Mouse (Mus musculus) testis, adult 2 months (tissue): ENCODE data around the gene Sgms2.
A peak's percentile ranks its signal among the peaks of the same experiment; 100 is the strongest.

Source experiments
- CTCF ChIP-seq: fragments of 200-500 bp; IDR thresholded peaks from 2 replicates; pipeline ENCODE4 v1.5.1; 2012; ENCODE audit warnings: low read depth, mild to moderate bottlenecking, inconsistent platforms, low read length, moderate library complexity; ENCODE audit not compliant: control insufficient read depth, insufficient read depth, insufficient replicate concordance
- POLR2A ChIP-seq: fragments of 200-500 bp; IDR thresholded peaks from 2 replicates; pipeline ENCODE4 v1.6.1; 2012; ENCODE audit warnings: low read depth, mild to moderate bottlenecking, inconsistent platforms, low read length, moderate library complexity; ENCODE audit not compliant: control insufficient read depth

DNA sequence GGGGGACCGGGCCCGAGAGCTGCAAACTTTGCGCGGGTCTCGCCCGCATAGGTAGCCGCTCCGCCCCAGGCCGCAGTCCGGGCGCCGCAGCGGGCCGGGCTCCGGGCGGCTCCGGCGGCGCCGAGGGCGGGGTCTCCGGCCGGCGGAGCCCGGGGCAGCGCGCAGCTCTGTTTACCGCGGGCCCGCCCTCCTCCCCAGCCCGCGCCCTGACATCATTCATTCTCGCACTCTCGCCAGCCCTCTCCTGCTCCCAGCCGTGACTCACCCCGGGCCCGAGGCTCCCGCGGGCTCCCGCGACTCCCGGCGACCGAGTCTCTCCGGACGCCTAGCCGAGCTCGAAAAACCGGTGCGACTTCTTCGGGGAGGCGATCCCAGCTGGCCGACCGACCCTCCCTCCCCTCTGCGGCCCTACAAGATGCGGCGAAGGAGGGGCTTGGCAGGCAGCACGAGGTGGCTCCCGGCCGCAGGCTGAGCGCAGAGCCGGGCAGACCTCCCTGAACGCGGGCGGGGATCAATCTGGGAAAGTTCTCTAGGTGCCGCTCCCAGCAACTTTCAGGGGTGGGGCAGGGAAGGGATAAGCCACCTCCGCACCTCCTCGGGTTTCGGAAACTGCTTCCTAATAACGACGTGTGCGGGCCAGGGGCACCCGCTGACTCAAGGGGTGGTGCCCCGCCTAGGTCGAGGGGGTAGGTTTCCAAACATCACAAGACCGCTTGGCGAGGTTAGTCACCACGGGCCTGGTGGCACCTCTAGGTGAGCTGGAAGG, 885 bp downstream of the Sgms2 start:
- TF ChIP-seq POLR2A (0 out of 2 replicates have a peak, but pooled peaks have one; percentile 3), CTCF (no peak)
